24 mouse cellular contexts compared by ENCODE assay signal in the genomic region with DNA sequence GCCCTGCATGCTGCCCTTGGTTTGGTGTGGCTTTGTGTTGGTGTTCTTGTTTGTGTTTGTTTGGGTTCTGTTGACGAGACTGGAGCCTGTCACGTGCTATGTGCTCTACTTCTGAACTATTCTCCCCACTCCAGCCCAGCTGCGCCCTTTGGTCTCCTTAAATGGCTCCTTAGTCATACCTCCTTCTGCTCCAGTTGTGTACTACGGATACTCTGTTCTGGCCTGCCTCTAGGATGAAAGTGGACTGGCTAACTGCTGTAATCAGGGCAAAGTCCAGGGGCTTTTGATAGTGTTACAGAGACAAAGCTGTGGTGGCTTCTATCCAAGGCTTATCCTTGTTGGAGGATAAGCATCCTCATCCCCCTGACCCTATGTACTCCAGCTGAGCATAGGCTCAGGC.
DNase-seq lines count a peak whose midpoint lies in the region; ATAC-seq and TF ChIP-seq lines count a peak whose summit lies in the region.
"Had no signal": no experiment of that assay in that cellular context is flagged by ENCODE, and none has a peak within 500 bp of the region (broad histone marks: within the 10 kb centered on the region; RNA-seq: fewer than 3 reads in every experiment).

No protein-coding gene starts in this region.

- H3K36me3 ChIP-seq in intestine, embryonic 16.5 days (ENCODE audit: control insufficient read depth, insufficient read depth, low read length), result no peaks in the 10 kb centered on the region
- no peaks in the 10 kb centered on the region for H3K36me3 ChIP-seq in stomach, postnatal 0 days (ENCODE audit: control insufficient read depth, insufficient read depth, low read length)
- H3K36me3 ChIP-seq in forebrain, embryonic 13.5 days (ENCODE audit: poor library complexity, severe bottlenecking), result no peaks in the 10 kb centered on the region
- H3K36me3 ChIP-seq: embryonic facial prominence, embryonic 10.5 days; embryonic facial prominence, embryonic 12.5 days; G1E had no signal

- peaks cover 3% of the 10 kb centered on the region; the same call in 1 of the 2 replicates for H3K27me3 ChIP-seq in intestine, embryonic 16.5 days (replicated peaks; ENCODE audit: control insufficient read depth, insufficient read depth, low read length)
- no peaks in the 10 kb centered on the region for H3K27me3 ChIP-seq in stomach, postnatal 0 days (ENCODE audit: control insufficient read depth, insufficient read depth, low read length)
- H3K27me3 ChIP-seq in forebrain, embryonic 13.5 days, result no peaks in the 10 kb centered on the region
- H3K27me3 ChIP-seq: CH12.LX; embryonic facial prominence, embryonic 12.5 days had no signal

- no peak overlapping the region for H3K27ac ChIP-seq in intestine, embryonic 16.5 days (ENCODE audit: low read length)
- no peak overlapping the region for H3K27ac ChIP-seq in stomach, postnatal 0 days (replicated peaks)
- H3K27ac ChIP-seq in forebrain, embryonic 13.5 days, result no peak overlapping the region
- H3K27ac ChIP-seq: embryonic facial prominence, embryonic 10.5 days; embryonic facial prominence, embryonic 12.5 days had no signal

- no peaks in the 10 kb centered on the region for H3K9me3 ChIP-seq in intestine, embryonic 16.5 days (ENCODE audit: control insufficient read depth, low read length)
- H3K9me3 ChIP-seq in stomach, postnatal 0 days (ENCODE audit: control insufficient read depth, low read length), result no peaks in the 10 kb centered on the region
- no peaks in the 10 kb centered on the region for H3K9me3 ChIP-seq in forebrain, embryonic 13.5 days (replicated peaks)
- H3K9me3 ChIP-seq: embryonic facial prominence, embryonic 10.5 days; embryonic facial prominence, embryonic 12.5 days; G1E had no signal

- TF ChIP-seq CTCF in stomach, postnatal 0 days (IDR thresholded peaks at IDR 0.05; ENCODE audit: low read depth), result no peak

- no peak for TF ChIP-seq EP300 in stomach, postnatal 0 days (optimal IDR thresholded peaks at IDR 0.05)

- H3K4me3 ChIP-seq in intestine, embryonic 16.5 days (ENCODE audit: low read length), result no peak overlapping the region
- H3K4me3 ChIP-seq in stomach, postnatal 0 days (ENCODE audit: low read depth, low read length), result no peak overlapping the region
- no peak overlapping the region for H3K4me3 ChIP-seq in forebrain, embryonic 13.5 days
- H3K4me3 ChIP-seq: embryonic facial prominence, embryonic 10.5 days; embryonic facial prominence, embryonic 12.5 days had no signal

- H3K4me2 ChIP-seq in intestine, embryonic 16.5 days (ENCODE audit: low read depth, low read length), result no peak overlapping the region
- H3K4me2 ChIP-seq in stomach, postnatal 0 days (replicated peaks; ENCODE audit: low read depth), result no peak overlapping the region
- H3K4me2 ChIP-seq in forebrain, embryonic 13.5 days, result no peak overlapping the region
- H3K4me2 ChIP-seq: embryonic facial prominence, embryonic 12.5 days had no signal

- peak; percentile 0 for DNase-seq in retina, postnatal 7 days (ENCODE audit: low read depth, low spot score)
- no peak for DNase-seq in retina, embryonic 14.5 days (ENCODE audit: low spot score)
- DNase-seq in stomach, postnatal 0 days (ENCODE audit: low spot score), result no peak
- DNase-seq in ovary, postnatal 36 days (ENCODE audit: low spot score), result no peak
- DNase-seq: adrenal gland, adult 2 months; adrenal gland, postnatal 10 days; adrenal gland, postnatal 25 days; B cell, adult 2 months; cerebellum, adult 11 months; cerebellum, adult 18-20 months; cerebellum, adult 8-10 months; cerebellum, postnatal 10 days; cerebellum, postnatal 25 days had no signal

- WGBS in intestine, embryonic 16.5 days, result 65% methylated on average over 4 of the region's 4 CpGs
- WGBS in stomach, postnatal 0 days, result 68% methylated on average over 4 of the region's 4 CpGs
- 64% methylated on average over 4 of the region's 4 CpGs for WGBS in forebrain, embryonic 13.5 days

- no peaks in the 10 kb centered on the region for H3K4me1 ChIP-seq in intestine, embryonic 16.5 days (ENCODE audit: control insufficient read depth, insufficient read depth, low read length)
- H3K4me1 ChIP-seq in stomach, postnatal 0 days (replicated peaks; ENCODE audit: control insufficient read depth, insufficient read depth), result no peaks in the 10 kb centered on the region
- no peaks in the 10 kb centered on the region for H3K4me1 ChIP-seq in forebrain, embryonic 13.5 days
- H3K4me1 ChIP-seq: embryonic facial prominence, embryonic 10.5 days; embryonic facial prominence, embryonic 12.5 days had no signal

- no peak overlapping the region for H3K9ac ChIP-seq in intestine, embryonic 16.5 days (ENCODE audit: low read depth, low read length)
- H3K9ac ChIP-seq in stomach, postnatal 0 days (ENCODE audit: low read length), result no peak overlapping the region
- no peak overlapping the region for H3K9ac ChIP-seq in forebrain, embryonic 13.5 days
- H3K9ac ChIP-seq: embryonic facial prominence, embryonic 12.5 days had no signal

- ATAC-seq in intestine, embryonic 16.5 days, result peak; percentile 75
- ATAC-seq in stomach, postnatal 0 days (ENCODE audit: low FRiP score, low TSS enrichment), result peak; percentile 56; the same call in 1 of the 2 replicates
- ATAC-seq in forebrain, embryonic 13.5 days, result no peak
- ATAC-seq: activated CD4-positive, CD25-positive, alpha-beta regulatory T cell, adult 4 months; CD4-positive, CD25-positive, alpha-beta regulatory T cell, adult 4 months; forebrain, embryonic 14.5 days; forebrain, embryonic 16.5 days; Patski had no signal
